Mouse (Mus musculus) limb, embryonic 14.5 days (tissue): ENCODE data around the gene Ipmk. TPM values are rescaled to one million over a fixed set of nuclear protein-coding genes. Genes with fewer than 3 reads are reported as not detected.
"Not testable (repeated sequence)": the region's sequence is repeated elsewhere in the genome, so short reads cannot be mapped to it uniquely, and the experiment has no call there.

Source experiments
- ATAC-seq: fragments of 200-750 bp; cut with Nextera tagmentation; 2 replicates; pipeline ENCODE4 v1.8.0; 2017; ENCODE audit warnings: low read depth, moderate number of reproducible peaks, moderate TSS enrichment; ENCODE audit not compliant: low FRiP score
- DNase-seq: peaks from one replicate; pipeline ENCODE4 v3.0.0-alpha.2; 2015; ENCODE audit warnings: low spot score
- H3K27ac ChIP-seq: fragments of 300-500 bp; sonication (generic); replicated peaks from 2 replicates; pipeline ENCODE4 v1.5.1; 2014; ENCODE audit warnings: low read depth, mild to moderate bottlenecking, low read length, moderate library complexity, mixed read lengths
- H3K27me3 ChIP-seq: fragments of 300-500 bp; sonication (generic); 2 replicates; pipeline ENCODE4 v1.6.1; 2014; ENCODE audit warnings: low read length, mixed read lengths; ENCODE audit not compliant: control insufficient read depth, insufficient read depth
- H3K36me3 ChIP-seq: fragments of 300-500 bp; sonication (generic); 2 replicates; pipeline ENCODE4 v1.6.1; 2014; ENCODE audit warnings: mild to moderate bottlenecking, low read length, moderate library complexity, mixed read lengths; ENCODE audit not compliant: control insufficient read depth, insufficient read depth
- H3K4me1 ChIP-seq: fragments of 300-500 bp; sonication (generic); 2 replicates; pipeline ENCODE4 v1.6.1; 2014; ENCODE audit warnings: antibody characterized with exemption, low read length, mixed read lengths; ENCODE audit not compliant: control insufficient read depth, insufficient read depth
- H3K4me2 ChIP-seq: fragments of 300-500 bp; sonication (generic); replicated peaks from 2 replicates; pipeline ENCODE4 v1.6.1; 2014; ENCODE audit warnings: low read depth, mild to moderate bottlenecking, low read length, moderate library complexity; ENCODE audit not compliant: severe bottlenecking
- H3K4me3 ChIP-seq: fragments of 300-500 bp; sonication (generic); replicated peaks from 2 replicates; pipeline ENCODE4 v1.5.1; 2014; ENCODE audit warnings: low read length
- H3K9ac ChIP-seq: fragments of 300-500 bp; sonication (generic); 2 replicates; pipeline ENCODE4 v1.6.1; 2014; ENCODE audit warnings: mild to moderate bottlenecking, low read depth, low read length, moderate library complexity; ENCODE audit not compliant: severe bottlenecking
- H3K9me3 ChIP-seq: fragments of 300-500 bp; sonication (generic); 2 replicates; pipeline ENCODE4 v1.6.1; 2016; ENCODE audit warnings: low read length; ENCODE audit not compliant: control insufficient read depth
- POLR2A ChIP-seq: fragments of 200-500 bp; IDR thresholded peaks from 2 replicates; pipeline ENCODE4 v1.8.0; 2012; ENCODE audit warnings: inconsistent platforms, mild to moderate bottlenecking, moderate library complexity, borderline replicate concordance; ENCODE audit not compliant: insufficient read depth, insufficient read length; ENCODE audit errors: extremely low read depth
- WGBS: fragments of 180-500 bp; shearing (Covaris S2); extraction: QIAGEN DNeasy Blood & Tissue Kit; methylation state at CpG from one replicate; pipeline ENCODE4 v1.1.7; 2014; 5-methylcytosine and 5-hydroxymethylcytosine counted together
- polyA plus RNA-seq, 2 experiments: library from polyadenylated mRNA; depleted of rRNA in 1 of 2; stranded (reverse) in 1 of 2; unstranded in 1 of 2; fragments of >200 nt; fragmentation: Nextera tagmentation in 1 of 2; extraction: Ambion mirVana in 1 of 2; gene quantifications; 2 replicates each; pipeline versions ENCODE4 v1.2.1 to v1.2.3; 2012 to 2014

The Ipmk gene
- polyA plus RNA-seq, 2 experiments: 8.8 to 11.9 TPM

DNA sequence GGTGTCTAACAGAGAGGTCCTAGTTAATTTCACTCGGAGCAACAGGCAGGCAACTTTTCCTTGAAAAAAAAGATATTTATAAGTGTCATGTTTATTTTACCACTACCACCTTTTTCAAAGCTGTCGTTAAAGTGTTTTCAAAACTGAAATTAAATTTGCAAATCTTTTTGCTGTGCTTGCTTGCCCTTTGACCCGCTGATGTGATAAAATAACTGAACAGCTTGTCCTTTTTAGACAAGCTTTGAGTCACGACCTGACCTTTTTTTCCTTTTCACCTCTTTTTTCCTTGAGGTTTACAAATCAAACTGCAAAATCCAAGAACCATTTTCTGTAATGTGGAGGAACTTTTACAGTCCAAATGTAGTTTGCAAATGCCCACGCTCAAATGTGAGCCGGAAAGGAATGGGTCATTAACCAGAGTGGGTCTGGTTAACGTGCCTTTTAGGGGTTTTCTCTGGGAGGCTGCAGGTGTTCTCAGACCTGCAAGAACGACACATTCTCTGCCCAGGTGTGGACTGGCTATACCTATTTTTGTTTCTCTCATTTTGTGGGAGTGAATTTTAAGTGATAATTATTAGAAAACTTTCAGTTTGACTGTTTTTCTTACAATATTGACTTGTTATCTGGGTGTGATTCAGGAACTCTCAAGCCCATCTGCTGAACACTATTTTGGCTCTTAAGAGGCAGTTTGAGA is 35.4 kb downstream of the Ipmk start:
- DNase-seq (no peak), ATAC-seq (no peak)
- Histone ChIP-seq H3K4me2 (no peak overlapping the region), H3K4me1 (no peaks in the 10 kb centered on the region), H3K27me3 (no peaks in the 10 kb centered on the region), H3K4me3 (no peak overlapping the region), H3K9me3 (no peaks in the 10 kb centered on the region), H3K27ac (no peak overlapping the region), H3K9ac (no peak overlapping the region), H3K36me3 (peaks cover 23% of the 10 kb centered on the region)
- TF ChIP-seq POLR2A: no peak
- WGBS: 41% methylated on average over 8 of the region's 8 CpGs

DNA sequence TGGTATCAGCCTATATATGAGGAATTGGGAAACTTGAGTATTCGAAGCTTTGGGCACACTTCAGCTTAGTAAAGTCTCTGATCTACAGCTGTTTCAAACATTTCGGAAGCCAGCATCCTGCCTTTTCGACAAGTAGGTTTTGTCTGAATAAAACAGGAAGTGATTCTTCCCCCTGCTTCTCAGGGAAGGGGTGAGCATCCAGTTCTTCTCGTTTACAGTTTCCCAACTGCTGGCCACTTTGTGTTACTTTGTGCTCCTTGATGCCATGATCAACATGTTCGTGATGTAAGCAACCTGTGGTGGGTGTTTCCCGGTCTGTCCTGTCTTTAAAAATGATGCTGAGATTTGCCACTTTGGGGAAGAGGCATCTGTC is 36.0 kb downstream of the Ipmk start:
- H3K36me3 ChIP-seq: peaks cover 20% of the 10 kb centered on the region
- H3K9ac ChIP-seq, H3K27ac ChIP-seq, ATAC-seq, H3K4me2 ChIP-seq, H3K4me3 ChIP-seq, H3K27me3 ChIP-seq, DNase-seq, H3K4me1 ChIP-seq, H3K9me3 ChIP-seq: not testable (repeated sequence)
- WGBS: 75% methylated on average over 6 of the region's 6 CpGs

GRCm38 (mm10) chr10:71384159-71385044 is 36.8 kb downstream of the Ipmk start:
- no peak overlapping the region for H3K4me3 ChIP-seq
- H3K9me3 ChIP-seq: no peaks in the 10 kb centered on the region
- 64% methylated on average over 19 of the region's 19 CpGs for WGBS
- no peak overlapping the region for H3K9ac ChIP-seq
- no peak for ATAC-seq
- no peak overlapping the region for H3K4me2 ChIP-seq
- H3K27ac ChIP-seq: no peak overlapping the region
- H3K36me3 ChIP-seq: peaks cover 13% of the 10 kb centered on the region
- DNase-seq: no peak
- TF ChIP-seq POLR2A: no peak
- no peaks in the 10 kb centered on the region for H3K4me1 ChIP-seq
- H3K27me3 ChIP-seq: no peaks in the 10 kb centered on the region

DNA sequence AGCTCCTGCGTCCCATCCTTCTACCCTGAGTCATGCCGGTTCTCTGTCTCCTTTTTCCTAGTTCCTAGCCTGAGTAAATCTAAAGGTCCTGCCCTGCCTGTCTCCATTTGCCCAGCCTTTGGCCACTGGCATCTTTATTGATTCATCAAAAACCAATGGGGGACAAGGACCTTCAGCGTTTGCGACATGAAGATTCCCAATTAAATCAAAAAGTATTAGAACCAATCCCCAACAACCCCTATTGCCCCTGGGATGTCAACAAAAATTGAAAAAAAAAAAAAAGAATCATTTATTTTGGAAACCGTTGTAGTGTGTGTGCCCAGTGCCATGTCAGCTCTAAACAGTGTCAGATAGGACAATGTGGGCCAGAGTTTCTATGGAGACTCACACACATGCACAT is 41.7 kb downstream of the Ipmk start:
- Histone ChIP-seq H3K36me3 (no peaks in the 10 kb centered on the region), H3K4me2 (no peak overlapping the region), H3K9ac (no peak overlapping the region), H3K9me3 (no peaks in the 10 kb centered on the region; the same call in 1 of the 2 replicates), H3K4me3 (no peak overlapping the region), H3K27ac (no peak overlapping the region), H3K4me1 (no peaks in the 10 kb centered on the region), H3K27me3 (no peaks in the 10 kb centered on the region)
- WGBS: 90% methylated on average over 5 of the region's 5 CpGs
- no peak for ATAC-seq
- TF ChIP-seq POLR2A: no peak
- DNase-seq: no peak

DNA sequence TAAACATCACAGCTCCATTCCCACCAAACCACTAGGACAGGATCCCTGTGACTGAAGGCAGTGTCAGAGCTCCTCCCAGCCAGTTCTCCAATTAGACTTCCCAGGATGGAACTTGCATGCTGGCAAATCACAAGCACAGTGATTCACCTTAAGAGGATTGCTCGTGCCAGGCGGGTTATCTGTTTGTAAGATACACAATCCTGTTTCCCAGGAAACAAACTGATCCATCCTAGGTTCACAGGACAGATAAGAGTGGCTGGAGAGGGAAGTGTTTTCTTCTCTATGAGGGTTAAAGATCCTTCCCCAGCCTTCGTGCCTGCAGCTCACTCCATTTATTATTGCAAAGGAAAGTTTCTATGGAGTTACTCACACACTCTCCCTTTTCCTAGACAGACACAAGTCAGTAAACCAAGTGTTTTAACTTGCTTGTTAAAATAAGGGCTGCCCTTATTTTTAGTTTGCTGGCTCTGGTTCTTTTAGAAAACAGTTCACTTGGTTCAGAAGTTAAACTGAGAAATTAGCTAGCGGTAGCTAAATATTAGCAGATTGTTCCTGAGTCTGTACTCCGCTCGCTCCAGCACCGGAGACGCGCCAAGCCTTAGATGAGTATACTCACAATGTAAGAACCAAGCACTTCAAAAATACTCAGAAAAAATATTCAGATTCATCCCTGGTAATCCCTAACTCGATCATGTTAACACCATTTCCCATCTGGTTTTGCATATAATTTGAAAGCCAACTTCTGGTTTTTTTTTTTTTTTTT is 51.0 kb downstream of the Ipmk start:
- H3K4me3 ChIP-seq: no peak overlapping the region
- H3K36me3 ChIP-seq: no peaks in the 10 kb centered on the region
- no peaks in the 10 kb centered on the region for H3K27me3 ChIP-seq
- no peak for TF ChIP-seq POLR2A
- WGBS: 72% methylated on average over 10 of the region's 10 CpGs
- H3K9ac ChIP-seq: no peak overlapping the region
- ATAC-seq (no peak), DNase-seq (no peak)
- no peak overlapping the region for H3K4me2 ChIP-seq
- no peaks in the 10 kb centered on the region for H3K9me3 ChIP-seq
- no peaks in the 10 kb centered on the region for H3K4me1 ChIP-seq
- no peak overlapping the region for H3K27ac ChIP-seq
